Mouse (Mus musculus): ENCODE results near the gene Osm. TPM values are rescaled to one million over a fixed set of nuclear protein-coding genes. Genes with fewer than 3 reads are reported as not detected.

The Osm gene
- total and polyA plus RNA-seq, 2 experiments: not detected

DNA sequence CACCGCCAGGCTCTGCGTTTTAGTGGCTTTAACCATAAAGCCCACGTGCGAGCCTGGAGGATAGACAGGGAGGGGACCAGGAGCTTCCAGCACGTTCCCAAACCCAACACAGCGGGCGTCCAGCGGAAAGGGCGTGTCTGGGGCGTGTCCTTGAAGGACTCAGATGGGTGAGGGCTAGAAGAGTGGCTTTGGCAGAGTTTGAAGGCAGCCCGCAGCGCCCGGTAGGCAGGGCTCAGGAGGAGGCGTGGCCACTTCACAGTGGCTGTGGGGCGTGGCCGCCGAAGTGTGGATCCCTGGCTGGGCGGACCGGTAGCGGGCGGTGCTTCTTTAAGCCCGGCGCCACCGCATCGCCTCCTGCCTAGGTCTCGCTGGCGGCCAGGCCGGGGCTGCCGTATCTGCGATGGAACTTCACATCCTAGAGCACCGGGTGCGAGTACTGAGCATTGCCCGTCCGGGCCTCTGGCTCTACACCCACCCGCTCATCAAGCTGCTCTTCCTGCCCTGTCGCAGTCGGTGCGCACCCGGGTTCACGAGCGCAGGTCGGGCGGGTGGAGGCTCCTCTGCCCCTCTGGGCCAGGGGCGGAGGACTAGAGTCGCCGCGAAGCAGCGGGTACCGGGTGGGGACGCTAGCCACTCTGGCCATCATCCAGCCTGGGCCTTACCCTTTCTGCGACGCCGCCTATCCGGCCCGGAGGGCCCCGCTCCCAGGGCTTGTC lies 18.1 kb upstream of the Osm start, which contains the start of gene Castor1:
Castor1 (plus strand) TSS at position 312 of the 716 bp plus-strand sequence.
- peak; percentile 91 for DNase-seq (ENCODE audit: extremely low read depth, low read depth, low spot score)
- Histone ChIP-seq H3K4me1 (ENCODE audit: control insufficient read depth, insufficient read depth, low read length) (peaks cover 2% of the 10 kb centered on the region; the same call in 1 of the 2 replicates), H3K4me3 (ENCODE audit: insufficient read depth, low read depth, low read length) (peak within 1 kb of the TSS; percentile 82), H3K27ac (replicated peaks; ENCODE audit: insufficient read depth, low read depth, low read length) (peak within 1 kb of the TSS; percentile 47), H3K36me3 (ENCODE audit: control insufficient read depth, insufficient read depth, low read length) (peaks cover 3% of the 10 kb centered on the region; the same call in 1 of the 2 replicates), H3K27me3 (ENCODE audit: control insufficient read depth, insufficient read depth, low read length) (no peaks in the 10 kb centered on the region), H3K79me2 (ENCODE audit: control insufficient read depth, insufficient read depth, low read length) (no peaks in the 10 kb centered on the region), H3K9ac (ENCODE audit: low read depth, low read length) (peak within 1 kb of the TSS; percentile 81)
- WGBS: 3% methylated on average over 56 of the region's 56 CpGs
- TF ChIP-seq POLR2A (IDR thresholded peaks at IDR 0.05; ENCODE audit: extremely low read depth, insufficient read depth, low read length): no peak
- TF ChIP-seq CTCF (IDR thresholded peaks at IDR 0.05; ENCODE audit: low read depth, low read length): no peak

DNA sequence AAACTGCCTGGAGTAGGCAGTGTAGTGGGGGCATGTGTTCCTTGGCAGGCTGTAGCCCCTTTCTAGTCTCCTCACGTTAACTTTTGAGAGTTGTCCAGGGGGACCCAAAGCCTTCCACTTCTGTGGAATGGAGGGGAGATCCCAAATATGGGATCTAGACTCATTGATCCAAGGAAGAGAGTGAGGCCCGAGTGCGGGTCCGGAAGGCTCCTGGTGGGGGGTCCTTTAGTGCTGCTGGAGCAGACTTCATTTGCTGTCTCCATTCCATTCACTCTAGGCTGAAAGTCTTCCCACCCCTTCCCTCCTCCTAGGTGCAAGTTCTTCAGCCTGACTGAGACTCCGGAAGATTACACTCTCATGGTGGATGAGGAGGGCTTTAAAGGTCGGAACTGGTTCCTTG lies 17.6 kb upstream of the Osm start:
- TF ChIP-seq POLR2A (IDR thresholded peaks at IDR 0.05; ENCODE audit: extremely low read depth, insufficient read depth, low read length) (no peak), CTCF (IDR thresholded peaks at IDR 0.05; ENCODE audit: low read depth, low read length) (no peak)
- Histone ChIP-seq H3K36me3 (ENCODE audit: control insufficient read depth, insufficient read depth, low read length) (0 out of 2 replicates have a peak, but pooled peaks cover 2% of the 10 kb centered on the region), H3K4me1 (ENCODE audit: control insufficient read depth, insufficient read depth, low read length) (peaks cover 2% of the 10 kb centered on the region; the same call in 1 of the 2 replicates), H3K27ac (replicated peaks; ENCODE audit: insufficient read depth, low read depth, low read length) (peak overlapping the region; percentile 43; the same call in 1 of the 2 replicates), H3K27me3 (ENCODE audit: control insufficient read depth, insufficient read depth, low read length) (no peaks in the 10 kb centered on the region), H3K79me2 (ENCODE audit: control insufficient read depth, insufficient read depth, low read length) (no peaks in the 10 kb centered on the region), H3K4me3 (ENCODE audit: insufficient read depth, low read depth, low read length) (peak overlapping the region; percentile 82), H3K9ac (ENCODE audit: low read depth, low read length) (peak overlapping the region; percentile 81)
- DNase-seq (ENCODE audit: extremely low read depth, low read depth, low spot score): no peak
- WGBS: 40% methylated on average over 6 of the region's 6 CpGs

DNA sequence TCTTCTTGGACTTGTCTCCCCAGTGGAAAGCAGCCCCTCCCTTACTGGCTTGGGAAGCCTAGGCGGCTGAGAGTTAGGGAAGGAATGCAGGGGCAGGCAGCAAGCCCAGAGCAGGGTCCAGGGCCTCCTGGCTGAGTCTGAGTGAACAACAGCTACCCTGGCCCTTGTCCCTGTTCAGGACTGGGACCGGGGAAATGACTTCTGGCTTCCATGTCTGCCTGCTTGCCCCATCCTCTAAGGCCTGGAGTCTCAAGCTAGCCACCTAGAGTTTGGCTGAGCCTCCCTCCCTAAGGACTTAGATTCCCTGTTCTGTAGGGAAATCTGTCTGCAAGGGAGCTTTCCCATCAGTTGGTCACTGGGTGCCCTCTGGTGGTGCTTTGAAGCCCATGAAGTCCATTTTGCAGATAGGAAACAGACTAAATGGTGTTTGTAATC lies 16.9 kb upstream of the Osm start:
- H3K27ac ChIP-seq (replicated peaks; ENCODE audit: insufficient read depth, low read depth, low read length): no peak overlapping the region
- no peak overlapping the region for H3K4me3 ChIP-seq (ENCODE audit: insufficient read depth, low read depth, low read length)
- no peak overlapping the region for H3K9ac ChIP-seq (ENCODE audit: low read depth, low read length)

DNA sequence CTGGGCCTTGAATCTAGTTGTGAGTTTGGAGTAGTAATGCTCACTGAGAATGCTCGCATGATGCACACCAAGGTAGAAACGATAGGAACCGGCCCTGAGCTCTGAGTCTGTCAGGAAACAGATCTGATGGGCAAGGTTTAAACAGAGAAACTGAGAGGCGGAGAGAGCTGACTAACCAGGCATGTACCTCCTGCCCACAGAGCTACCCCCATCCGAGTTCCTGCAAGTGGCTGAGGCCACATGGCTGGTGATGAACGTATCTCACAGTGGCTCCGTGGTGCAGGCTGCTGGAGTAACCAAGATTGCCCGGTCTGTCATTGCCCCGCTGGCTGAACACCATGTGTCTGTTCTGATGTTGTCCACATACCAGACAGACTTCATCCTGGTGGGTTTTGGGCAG lies 16.3 kb upstream of the Osm start:
- TF ChIP-seq POLR2A (IDR thresholded peaks at IDR 0.05; ENCODE audit: extremely low read depth, insufficient read depth, low read length) (no peak), CTCF (IDR thresholded peaks at IDR 0.05; ENCODE audit: low read depth, low read length) (no peak)
- no peak for DNase-seq (ENCODE audit: extremely low read depth, low read depth, low spot score)
- Histone ChIP-seq H3K27ac (replicated peaks; ENCODE audit: insufficient read depth, low read depth, low read length) (no peak overlapping the region), H3K36me3 (ENCODE audit: control insufficient read depth, insufficient read depth, low read length) (no peaks in the 10 kb centered on the region), H3K9ac (ENCODE audit: low read depth, low read length) (no peak overlapping the region), H3K4me3 (ENCODE audit: insufficient read depth, low read depth, low read length) (no peak overlapping the region), H3K27me3 (ENCODE audit: control insufficient read depth, insufficient read depth, low read length) (no peaks in the 10 kb centered on the region), H3K4me1 (ENCODE audit: control insufficient read depth, insufficient read depth, low read length) (peaks cover 2% of the 10 kb centered on the region; the same call in 1 of the 2 replicates), H3K79me2 (ENCODE audit: control insufficient read depth, insufficient read depth, low read length) (no peaks in the 10 kb centered on the region)
- WGBS: 49% methylated on average over 9 of the region's 9 CpGs

More for the DNA sequence above, 16.9 kb upstream of the Osm start:
- no peaks in the 10 kb centered on the region for H3K27me3 ChIP-seq (ENCODE audit: control insufficient read depth, insufficient read depth, low read length)
- TF ChIP-seq CTCF (IDR thresholded peaks at IDR 0.05; ENCODE audit: low read depth, low read length) (peak; percentile 71), POLR2A (IDR thresholded peaks at IDR 0.05; ENCODE audit: extremely low read depth, insufficient read depth, low read length) (no peak)
- DNase-seq (ENCODE audit: extremely low read depth, low read depth, low spot score): peak; percentile 83
- 7% methylated on average over 2 of the region's 2 CpGs for WGBS
- no peaks in the 10 kb centered on the region for H3K36me3 ChIP-seq (ENCODE audit: control insufficient read depth, insufficient read depth, low read length)
- peaks cover 2% of the 10 kb centered on the region; the same call in 1 of the 2 replicates for H3K4me1 ChIP-seq (ENCODE audit: control insufficient read depth, insufficient read depth, low read length)
- H3K79me2 ChIP-seq (ENCODE audit: control insufficient read depth, insufficient read depth, low read length): no peaks in the 10 kb centered on the region

DNA sequence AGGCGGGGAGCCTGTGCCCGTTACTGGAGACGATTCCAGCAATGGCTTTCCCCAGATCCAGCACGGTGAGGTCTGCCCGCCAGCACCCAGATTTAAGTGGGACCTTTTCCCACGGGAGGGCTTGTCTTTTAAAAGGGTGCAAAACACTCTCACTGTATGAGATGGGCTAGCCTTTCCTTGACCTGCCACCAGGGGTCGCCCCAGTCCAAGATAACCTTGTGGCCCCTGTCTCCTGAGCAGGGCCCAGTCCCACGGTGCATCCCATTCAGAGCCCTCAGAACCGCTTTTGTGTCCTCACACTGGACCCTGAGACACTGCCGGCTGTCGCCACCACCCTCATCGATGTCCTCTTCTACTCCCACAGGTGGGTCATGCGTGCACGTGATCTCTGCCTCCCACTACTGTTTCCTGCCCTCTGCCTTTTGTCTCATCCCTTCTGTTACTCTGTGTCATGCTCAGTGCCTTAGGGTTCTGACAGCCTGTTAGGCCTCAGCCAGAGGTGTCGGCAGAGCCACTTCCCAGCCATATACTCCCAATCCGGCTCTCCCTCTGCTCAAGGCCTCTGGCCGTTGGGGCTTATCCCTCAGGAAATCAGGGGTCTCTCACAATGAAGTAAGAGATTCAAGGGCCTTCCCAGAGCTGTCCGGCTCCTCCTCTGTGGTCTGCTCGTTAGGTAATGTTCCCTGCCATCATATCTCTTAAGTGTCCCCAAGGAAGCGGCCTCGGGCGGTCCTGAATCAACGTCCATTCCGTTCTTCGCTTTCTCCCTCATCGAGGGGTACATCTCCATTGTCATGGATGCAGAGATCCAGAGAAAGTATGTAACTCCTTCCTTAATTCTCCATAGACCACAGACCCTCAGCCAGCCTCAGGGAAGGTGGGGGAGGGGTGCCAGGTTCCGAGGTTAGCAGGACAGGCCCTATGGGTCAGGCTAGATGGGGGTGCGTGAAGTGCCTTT lies 15.5 kb upstream of the Osm start:
- Histone ChIP-seq H3K27me3 (ENCODE audit: control insufficient read depth, insufficient read depth, low read length) (no peaks in the 10 kb centered on the region), H3K9ac (ENCODE audit: low read depth, low read length) (no peak overlapping the region), H3K4me1 (ENCODE audit: control insufficient read depth, insufficient read depth, low read length) (peaks cover 2% of the 10 kb centered on the region; the same call in 1 of the 2 replicates), H3K4me3 (ENCODE audit: insufficient read depth, low read depth, low read length) (no peak overlapping the region), H3K27ac (replicated peaks; ENCODE audit: insufficient read depth, low read depth, low read length) (no peak overlapping the region), H3K36me3 (ENCODE audit: control insufficient read depth, insufficient read depth, low read length) (no peaks in the 10 kb centered on the region), H3K79me2 (ENCODE audit: control insufficient read depth, insufficient read depth, low read length) (no peaks in the 10 kb centered on the region)
- TF ChIP-seq POLR2A (IDR thresholded peaks at IDR 0.05; ENCODE audit: extremely low read depth, insufficient read depth, low read length): no peak
- peak; percentile 94 for TF ChIP-seq CTCF (IDR thresholded peaks at IDR 0.05; ENCODE audit: low read depth, low read length)
- no peak for DNase-seq (ENCODE audit: extremely low read depth, low read depth, low spot score)
- WGBS: 56% methylated on average over 28 of the region's 28 CpGs
